ENCODE assay signal across 15 mouse cellular contexts in the genomic region with DNA sequence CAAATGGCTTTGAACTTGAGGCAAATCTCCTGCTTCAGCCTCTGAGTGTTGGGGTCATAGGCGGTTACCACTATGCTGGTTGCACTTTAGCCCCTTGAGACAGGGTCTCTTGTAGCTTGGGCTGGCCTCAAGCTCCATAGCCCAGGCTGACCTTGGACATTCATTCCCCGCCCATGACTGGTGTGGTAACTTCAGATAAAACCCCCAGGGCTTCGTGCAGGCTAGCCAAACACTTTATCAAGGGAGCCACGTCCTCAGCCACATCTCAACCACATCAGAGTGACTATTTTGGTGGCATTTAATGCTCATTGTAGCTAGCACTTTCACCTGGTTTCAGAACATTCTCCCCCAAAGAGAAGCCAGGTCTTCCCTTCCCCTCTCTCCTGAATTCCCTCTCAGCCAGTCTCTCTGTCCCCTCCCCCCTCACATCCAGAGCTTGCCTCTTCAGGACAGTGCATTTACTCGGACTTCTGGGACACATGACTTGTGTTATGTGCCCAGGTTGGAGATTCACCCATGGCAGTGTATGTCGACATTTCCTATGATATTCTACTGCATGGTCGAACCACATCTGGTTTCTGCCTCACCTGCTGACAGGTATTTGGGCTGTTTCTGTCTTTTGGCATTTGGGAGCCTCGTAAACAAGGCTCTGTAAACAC. TPM values are rescaled to one million over a fixed set of nuclear protein-coding genes. Genes with fewer than 3 reads are reported as not detected.
A peak's percentile ranks its signal among the peaks of the same experiment; 100 is the strongest.
DNase-seq lines count a peak whose midpoint lies in the region; ATAC-seq and TF ChIP-seq lines count a peak whose summit lies in the region.
"Had no signal": no experiment of that assay in that cellular context is flagged by ENCODE, and none has a peak within 500 bp of the region (broad histone marks: within the 10 kb centered on the region; RNA-seq: fewer than 3 reads in every experiment).

No protein-coding gene starts in this region.

- no peak for ATAC-seq in hindbrain, embryonic 12.5 days (ENCODE audit: low FRiP score)
- ATAC-seq in granulocyte monocyte progenitor cell, adult 5-6 weeks (replicated peaks; ENCODE audit: poor library complexity, severe bottlenecking), result no peak
- ATAC-seq: forebrain, postnatal 0 days had no signal

- no peak overlapping the region for H3K4me3 ChIP-seq in hindbrain, embryonic 10.5 days
- H3K4me3 ChIP-seq in hindbrain, embryonic 12.5 days, result no peak overlapping the region
- no peak overlapping the region for H3K4me3 ChIP-seq in spleen, adult 2 months (ENCODE audit: extremely low read depth, insufficient read depth, insufficient read length)
- H3K4me3 ChIP-seq: neural tube, embryonic 15.5 days had no signal

- no peaks in the 10 kb centered on the region for H3K9me3 ChIP-seq in hindbrain, embryonic 10.5 days
- H3K9me3 ChIP-seq in hindbrain, embryonic 12.5 days (replicated peaks), result no peaks in the 10 kb centered on the region
- H3K9me3 ChIP-seq: neural tube, embryonic 15.5 days had no signal

- no peak for TF ChIP-seq CTCF in spleen, adult 2 months (IDR thresholded peaks at IDR 0.05; ENCODE audit: extremely low read depth, insufficient read depth, insufficient read length, insufficient replicate concordance)

- H3K4me2 ChIP-seq in hindbrain, embryonic 12.5 days (replicated peaks), result no peak overlapping the region
- H3K4me2 ChIP-seq: neural tube, embryonic 15.5 days had no signal

- no peak for DNase-seq in hindbrain, embryonic 10.5 days (ENCODE audit: low spot score)
- peak; percentile 61 for DNase-seq in adrenal gland, postnatal 14 days
- peak; percentile 87 for DNase-seq in liver
- no peak for DNase-seq in spleen, adult 2 months (ENCODE audit: low read depth in 1 of 2, low spot score in 2 of 2)
- no peak for DNase-seq in thymus, postnatal 25 days
- no peak for DNase-seq in urinary bladder, adult 2 months (ENCODE audit: low spot score)
- DNase-seq: cerebellum, adult 18-20 months; forebrain, postnatal 0 days; heart, adult 11 months; kidney, postnatal 10 days; midbrain, embryonic 14.5 days; thymus, postnatal 36 days had no signal

- H3K36me3 ChIP-seq in hindbrain, embryonic 10.5 days, result no peaks in the 10 kb centered on the region
- H3K36me3 ChIP-seq in hindbrain, embryonic 12.5 days, result no peaks in the 10 kb centered on the region
- H3K36me3 ChIP-seq in spleen, adult 2 months (ENCODE audit: control insufficient read depth, insufficient read depth, low read length), result no peaks in the 10 kb centered on the region
- H3K36me3 ChIP-seq: neural tube, embryonic 15.5 days had no signal

- H3K9ac ChIP-seq in hindbrain, embryonic 12.5 days, result no peak overlapping the region
- H3K9ac ChIP-seq: neural tube, embryonic 15.5 days had no signal

- peaks cover 23% of the 10 kb centered on the region for H3K4me1 ChIP-seq in hindbrain, embryonic 10.5 days (replicated peaks)
- H3K4me1 ChIP-seq in hindbrain, embryonic 12.5 days, result peaks cover 8% of the 10 kb centered on the region
- H3K4me1 ChIP-seq in spleen, adult 2 months (ENCODE audit: control insufficient read depth, insufficient read depth, insufficient read length), result no peaks in the 10 kb centered on the region

- H3K27me3 ChIP-seq in hindbrain, embryonic 10.5 days (ENCODE audit: insufficient read depth, poor library complexity, severe bottlenecking), result no peaks in the 10 kb centered on the region
- no peaks in the 10 kb centered on the region; the same call in 1 of the 2 replicates for H3K27me3 ChIP-seq in hindbrain, embryonic 12.5 days
- H3K27me3 ChIP-seq in spleen, adult 2 months (ENCODE audit: control insufficient read depth, insufficient read depth, low read length), result no peaks in the 10 kb centered on the region
- H3K27me3 ChIP-seq: neural tube, embryonic 15.5 days had no signal

- peak overlapping the region; percentile 56; the same call in 1 of the 2 replicates for H3K27ac ChIP-seq in hindbrain, embryonic 10.5 days
- H3K27ac ChIP-seq in hindbrain, embryonic 12.5 days, result no peak overlapping the region
- peak overlapping the region; percentile 64; the same call in 1 of the 2 replicates for H3K27ac ChIP-seq in spleen, adult 2 months (ENCODE audit: insufficient read depth, low read length)
- H3K27ac ChIP-seq: neural tube, embryonic 15.5 days had no signal

- WGBS in hindbrain, embryonic 10.5 days, result 59% methylated on average over 8 of the region's 8 CpGs
- 65% methylated on average over 8 of the region's 8 CpGs for WGBS in hindbrain, embryonic 12.5 days
- WGBS in spleen, adult 2 months, result 55% methylated on average over 8 of the region's 8 CpGs

- no peak for TF ChIP-seq POLR2A in spleen, adult 2 months (IDR thresholded peaks at IDR 0.05; ENCODE audit: low read depth, low read length)

RNA-seq across cellular contexts. Expression of gene Atxn2, which starts 9.9 kb away (rescaled TPM):
- 38.6 and 42.0 TPM in 2 replicates for polyA plus RNA-seq in hindbrain, embryonic 10.5 days (2016; fragmentation: Nextera tagmentation; extraction: Ambion mirVana)
- 95.3 and 102 TPM in 2 replicates for polyA plus RNA-seq in hindbrain, embryonic 12.5 days (2016; fragmentation: Nextera tagmentation; extraction: Ambion mirVana)
- total RNA-seq in adrenal gland, postnatal 14 days (2021), result 170 and 187 TPM in 2 replicates
- 70.0 and 71.9 TPM in 2 replicates for polyA plus RNA-seq in spleen, adult 2 months (2012; rRNA removed)
- 73.0 and 98.5 TPM in 2 replicates for total RNA-seq in granulocyte monocyte progenitor cell, adult 5-6 weeks (2014; fragmentation: Nextera tagmentation)
- 30.9 and 41.5 TPM in 2 replicates for total RNA-seq in granulocyte monocyte progenitor cell, adult 5-6 weeks (2017)
- 60.6 and 85.3 TPM in 2 replicates for polyA plus RNA-seq in urinary bladder, adult 2 months (2012; rRNA removed)

RNA-seq across cellular contexts. Expression of gene Brap, which starts 40.9 kb away (rescaled TPM):
- 41.6 and 41.9 TPM in 2 replicates for polyA plus RNA-seq in hindbrain, embryonic 10.5 days (2016; fragmentation: Nextera tagmentation; extraction: Ambion mirVana)
- polyA plus RNA-seq in hindbrain, embryonic 12.5 days (2016; fragmentation: Nextera tagmentation; extraction: Ambion mirVana), result 51.5 and 52.8 TPM in 2 replicates
- total RNA-seq in adrenal gland, postnatal 14 days (2021), result 55.0 and 57.1 TPM in 2 replicates
- polyA plus RNA-seq in spleen, adult 2 months (2012; rRNA removed), result 17.9 and 22.5 TPM in 2 replicates
- 39.4 and 42.1 TPM in 2 replicates for total RNA-seq in granulocyte monocyte progenitor cell, adult 5-6 weeks (2014; fragmentation: Nextera tagmentation)
- 50.6 and 56.0 TPM in 2 replicates for total RNA-seq in granulocyte monocyte progenitor cell, adult 5-6 weeks (2017)
- polyA plus RNA-seq in urinary bladder, adult 2 months (2012; rRNA removed), result 34.7 and 37.1 TPM in 2 replicates

RNA-seq across cellular contexts. Expression of gene Acad10, which starts 40.9 kb away (rescaled TPM):
- 3.0 and 3.5 TPM in 2 replicates for polyA plus RNA-seq in hindbrain, embryonic 10.5 days (2016; fragmentation: Nextera tagmentation; extraction: Ambion mirVana)
- polyA plus RNA-seq in hindbrain, embryonic 12.5 days (2016; fragmentation: Nextera tagmentation; extraction: Ambion mirVana), result 1.9 TPM in 2 replicates
- total RNA-seq in adrenal gland, postnatal 14 days (2021), result 36.5 and 41.1 TPM in 2 replicates
- polyA plus RNA-seq in spleen, adult 2 months (2012; rRNA removed), result 3.9 and 4.4 TPM in 2 replicates
- total RNA-seq in granulocyte monocyte progenitor cell, adult 5-6 weeks (2014; fragmentation: Nextera tagmentation), result 1.7 and 2.7 TPM in 2 replicates
- total RNA-seq in granulocyte monocyte progenitor cell, adult 5-6 weeks (2017), result 2.1 and 4.5 TPM in 2 replicates
- 9.6 and 10.3 TPM in 2 replicates for polyA plus RNA-seq in urinary bladder, adult 2 months (2012; rRNA removed)

Comparison
In these comparisons a context has a peak if more than half of its experiments do, and no peak if none do; other contexts are left out.
1. DNase-seq: peak in adrenal gland, postnatal 14 days (single experiment) and liver (single experiment); none in hindbrain, embryonic 10.5 days (single experiment), spleen, adult 2 months (0 of 2), thymus, postnatal 25 days (single experiment) and urinary bladder, adult 2 months (single experiment).